Mouse (Mus musculus): Measurements from ENCODE around the gene 1600002K03Rik.
A peak's percentile ranks its signal among the peaks of the same experiment; 100 is the strongest.
"Not testable (repeated sequence)": the region's sequence is repeated elsewhere in the genome, so short reads cannot be mapped to it uniquely, and the experiment has no call there.

1600002K03Rik gene

DNA sequence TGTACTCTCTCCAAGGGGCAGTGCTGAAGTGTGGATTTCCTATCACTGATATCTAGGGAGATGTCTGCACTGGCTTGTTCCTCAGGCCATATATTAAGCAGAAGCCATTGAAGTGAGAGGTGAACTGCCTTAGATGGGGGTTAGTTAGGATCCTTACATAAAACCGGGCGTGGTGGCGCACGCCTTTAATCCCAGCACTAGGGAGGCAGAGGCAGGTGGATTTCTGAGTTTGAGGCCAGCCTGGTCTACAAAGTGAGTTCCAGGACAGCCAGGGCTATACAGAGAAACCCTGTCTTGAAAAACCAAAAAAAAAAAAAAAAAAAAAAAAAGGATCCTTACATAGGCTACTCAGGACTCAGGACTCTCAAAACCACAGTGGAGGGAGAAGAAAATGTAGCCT, 6.6 kb upstream of the 1600002K03Rik start:
- not testable (repeated sequence) for DNase-seq (ENCODE audit: low read depth, low spot score)

DNA sequence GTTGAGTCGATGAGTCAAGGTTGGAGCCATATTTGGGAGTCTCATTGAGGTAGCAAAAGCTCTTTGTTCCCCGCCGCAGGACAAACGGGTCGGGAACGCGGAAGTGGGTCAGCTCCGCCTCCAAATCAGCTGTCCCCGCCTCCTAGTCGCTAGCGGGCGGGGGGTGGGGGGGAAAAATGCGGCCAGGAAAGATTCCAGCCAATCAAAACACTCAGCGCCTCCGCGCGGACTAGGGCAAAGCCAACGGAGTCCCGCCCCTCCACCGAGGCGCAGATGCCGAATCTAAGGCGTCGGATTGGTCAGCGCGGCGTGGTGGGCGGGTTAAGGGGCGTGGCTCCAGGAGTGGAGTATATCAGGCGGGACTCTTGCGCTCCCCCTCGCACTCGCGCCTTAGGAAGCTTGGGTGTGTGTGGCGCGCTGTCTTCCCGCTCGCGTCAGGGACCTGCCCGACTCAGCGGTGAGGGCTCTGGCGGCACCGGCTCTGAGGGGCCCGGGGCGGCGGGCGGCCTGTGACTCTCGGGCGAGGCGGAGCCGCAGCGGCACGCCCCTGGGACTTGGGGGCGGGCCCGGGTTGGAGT, 5.2 kb upstream of the 1600002K03Rik start:
- DNase-seq (ENCODE audit: low read depth, low spot score): peak; percentile 99

DNA sequence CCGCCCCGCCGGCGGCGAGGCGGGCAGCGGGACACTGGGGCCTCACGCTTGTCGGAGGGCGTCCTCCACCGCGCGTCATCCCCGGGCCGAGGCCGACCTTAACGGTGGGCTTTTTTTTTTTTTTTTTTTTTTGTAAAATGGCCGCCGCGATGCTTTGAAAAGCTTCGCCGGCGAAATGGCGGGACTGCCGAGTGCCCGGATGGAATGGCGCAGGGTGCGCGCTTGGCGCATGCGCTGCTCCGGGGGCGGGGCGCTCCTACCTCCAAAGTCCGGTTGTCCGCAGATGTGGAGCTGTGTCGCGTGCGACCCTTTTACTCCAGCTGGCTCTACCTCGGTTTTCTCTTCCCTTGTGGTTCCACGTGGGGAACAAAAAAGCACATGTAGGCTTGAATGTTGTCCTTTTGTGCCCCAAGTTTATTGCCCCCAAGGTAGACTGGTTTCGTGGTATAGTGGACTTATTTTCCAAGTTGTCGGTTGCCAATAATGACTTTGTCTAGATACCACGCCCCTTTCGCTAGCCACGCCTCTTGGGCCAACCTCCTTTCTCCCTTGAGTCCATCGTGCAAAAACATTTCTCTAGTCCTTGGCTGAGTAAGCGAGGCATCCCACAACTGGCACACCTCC, 4.6 kb upstream of the 1600002K03Rik start:
- peak; percentile 90 for DNase-seq (ENCODE audit: low read depth, low spot score)

DNA sequence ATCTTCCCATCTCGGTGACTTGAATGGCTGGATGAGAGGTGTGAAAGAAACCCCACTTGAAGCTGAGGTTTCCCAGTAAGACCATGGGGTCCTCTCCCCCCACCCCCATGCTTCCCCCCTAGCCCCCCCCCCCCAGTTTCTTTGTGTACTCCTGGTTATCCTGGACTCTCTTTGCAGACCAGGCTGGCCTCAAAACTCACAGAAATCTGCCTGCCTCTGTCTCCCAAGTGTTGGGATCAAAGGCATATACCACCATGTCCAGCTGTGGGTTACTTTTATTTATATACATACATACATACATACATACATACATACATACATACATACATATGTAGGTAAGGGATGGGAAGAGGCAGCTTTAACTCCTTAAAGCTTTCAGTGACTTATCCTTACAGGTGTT, 3.7 kb upstream of the 1600002K03Rik start:
- no peak for DNase-seq (ENCODE audit: low read depth, low spot score)

DNA sequence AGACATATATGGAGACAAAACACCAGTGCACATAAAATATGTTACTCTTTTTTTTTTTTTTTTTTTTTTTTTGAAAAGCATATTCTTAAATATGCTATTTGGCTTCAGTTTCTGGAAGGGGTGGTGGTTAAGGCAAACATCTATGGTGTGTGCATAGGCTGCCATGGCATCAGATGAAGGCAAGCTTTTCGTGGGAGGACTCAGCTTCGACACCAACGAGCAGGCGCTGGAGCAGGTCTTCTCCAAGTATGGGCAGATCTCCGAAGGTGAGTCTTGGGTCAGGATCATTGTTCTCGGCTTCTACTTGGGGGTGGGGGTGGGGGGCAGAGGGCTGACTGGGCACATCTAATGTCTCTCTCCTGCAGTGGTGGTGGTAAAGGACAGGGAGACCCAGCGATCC, 3.1 kb upstream of the 1600002K03Rik start:
- DNase-seq (ENCODE audit: low read depth, low spot score): no peak

DNA sequence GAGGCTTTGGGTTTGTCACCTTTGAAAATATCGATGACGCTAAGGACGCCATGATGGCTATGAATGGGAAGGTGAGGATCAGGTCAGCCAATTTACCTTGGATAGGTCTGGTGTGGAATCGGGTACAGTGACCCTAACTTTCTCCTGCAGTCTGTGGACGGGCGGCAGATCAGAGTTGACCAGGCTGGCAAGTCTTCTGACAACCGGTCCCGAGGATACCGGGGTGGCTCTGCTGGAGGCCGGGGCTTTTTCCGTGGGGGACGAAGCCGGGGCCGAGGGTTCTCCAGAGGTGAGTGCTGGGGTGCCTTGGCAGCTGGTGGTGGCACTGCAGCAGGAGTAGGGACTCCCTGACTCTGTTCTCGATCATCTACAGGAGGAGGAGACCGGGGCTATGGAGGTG, 2.7 kb upstream of the 1600002K03Rik start:
- no peak for DNase-seq (ENCODE audit: low read depth, low spot score)

DNA sequence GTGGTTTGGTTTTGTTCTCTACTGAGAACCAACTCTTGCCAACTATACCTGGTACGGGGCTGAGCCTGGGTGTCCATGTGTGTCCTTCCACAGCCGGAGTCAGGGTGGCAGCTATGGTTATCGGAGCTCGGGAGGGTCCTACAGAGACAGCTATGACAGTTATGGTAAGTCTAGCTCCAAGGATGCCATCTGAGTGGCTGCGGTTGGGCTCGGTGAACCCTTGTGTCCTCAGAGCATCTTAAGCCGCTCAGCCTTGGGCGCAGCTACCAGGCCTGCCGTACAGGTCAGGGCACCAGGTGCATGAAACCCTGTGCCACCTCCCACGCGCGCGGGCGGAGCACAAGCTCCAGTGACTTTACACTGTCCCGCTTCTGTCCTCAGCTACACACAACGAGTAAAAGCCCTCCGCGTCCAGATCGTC, 2.1 kb upstream of the 1600002K03Rik start:
- DNase-seq (ENCODE audit: low read depth, low spot score): peak; percentile 17

DNA sequence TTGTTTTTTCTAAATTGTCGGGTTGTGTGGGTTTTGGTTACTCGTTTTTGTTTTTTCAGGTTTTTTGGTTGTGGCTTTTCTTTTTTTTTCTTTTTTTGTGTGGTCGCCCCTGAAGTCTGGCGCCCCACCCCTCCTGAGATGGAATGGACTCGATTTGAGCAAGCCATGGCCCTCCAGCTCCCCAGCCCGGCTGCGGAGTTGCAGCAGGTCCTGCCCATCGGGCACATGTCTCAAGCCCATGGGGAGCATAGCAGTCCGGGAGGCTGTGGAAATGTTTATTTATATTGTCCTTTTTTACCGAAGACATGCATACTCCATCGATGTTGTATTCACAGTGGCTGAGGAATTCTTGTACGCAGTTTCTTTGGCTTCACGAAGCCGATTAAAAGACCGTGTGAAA, 1.5 kb upstream of the 1600002K03Rik start:
- no peak for DNase-seq (ENCODE audit: low read depth, low spot score)

DNA sequence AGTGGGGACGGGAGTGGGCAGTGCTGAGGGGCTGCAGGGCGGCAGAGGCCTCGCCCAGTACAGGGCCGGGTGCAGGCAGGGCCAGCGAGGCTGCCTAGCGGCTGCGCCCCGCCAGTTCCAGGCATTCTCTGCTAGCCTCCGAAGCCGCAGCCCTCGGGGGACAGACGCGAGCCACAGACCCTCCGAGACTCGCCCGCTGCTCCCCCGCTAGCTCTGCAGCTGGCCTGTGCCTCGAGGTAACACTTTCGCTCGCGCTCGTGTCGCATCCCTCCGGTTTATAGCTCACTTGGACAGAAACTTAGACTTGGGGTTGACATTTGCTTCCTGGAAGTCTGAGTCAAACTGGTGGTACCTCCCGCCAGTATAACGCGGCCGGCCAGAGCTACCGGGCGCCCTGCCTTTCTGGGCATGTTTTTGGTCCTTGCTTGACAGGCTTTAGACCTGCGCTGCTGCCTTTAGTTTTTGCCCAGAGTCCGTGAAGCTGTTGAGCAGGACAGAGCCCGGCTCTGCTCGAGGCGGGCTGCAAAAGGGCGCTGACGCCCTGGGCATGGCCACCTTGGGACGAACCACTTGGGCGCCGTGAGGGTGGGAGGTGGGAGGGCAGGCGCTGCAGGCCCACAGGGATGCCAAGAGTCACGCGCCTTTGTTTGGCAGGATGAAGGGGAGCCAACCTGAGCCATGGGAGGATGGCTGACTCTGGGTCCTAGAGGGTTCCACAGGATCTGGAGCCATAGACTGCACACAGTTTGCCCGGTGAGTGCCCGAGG, 801 bp upstream of the 1600002K03Rik start:
- DNase-seq (ENCODE audit: low read depth, low spot score): peak; percentile 35

DNA sequence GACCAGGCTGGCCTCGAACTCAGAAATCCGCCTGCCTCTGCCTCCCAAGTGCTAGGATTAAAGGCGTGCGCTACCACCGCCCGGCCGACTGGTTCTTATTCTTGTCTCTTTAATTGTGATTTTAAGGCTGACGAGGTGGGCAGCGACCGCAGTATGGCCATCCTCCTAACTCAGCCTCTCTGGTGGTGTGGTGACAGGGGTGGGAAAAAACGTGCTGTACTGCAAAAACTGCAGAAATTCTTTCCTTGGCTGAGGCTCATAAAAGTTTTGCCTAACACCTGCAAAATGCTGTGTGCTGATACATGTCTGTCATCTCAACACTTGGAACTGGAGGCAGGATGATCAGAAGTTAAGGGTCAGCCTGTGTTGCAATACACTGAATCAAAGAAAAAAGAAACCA, 614 bp downstream of the 1600002K03Rik start:
- no peak for DNase-seq (ENCODE audit: low read depth, low spot score)

DNA sequence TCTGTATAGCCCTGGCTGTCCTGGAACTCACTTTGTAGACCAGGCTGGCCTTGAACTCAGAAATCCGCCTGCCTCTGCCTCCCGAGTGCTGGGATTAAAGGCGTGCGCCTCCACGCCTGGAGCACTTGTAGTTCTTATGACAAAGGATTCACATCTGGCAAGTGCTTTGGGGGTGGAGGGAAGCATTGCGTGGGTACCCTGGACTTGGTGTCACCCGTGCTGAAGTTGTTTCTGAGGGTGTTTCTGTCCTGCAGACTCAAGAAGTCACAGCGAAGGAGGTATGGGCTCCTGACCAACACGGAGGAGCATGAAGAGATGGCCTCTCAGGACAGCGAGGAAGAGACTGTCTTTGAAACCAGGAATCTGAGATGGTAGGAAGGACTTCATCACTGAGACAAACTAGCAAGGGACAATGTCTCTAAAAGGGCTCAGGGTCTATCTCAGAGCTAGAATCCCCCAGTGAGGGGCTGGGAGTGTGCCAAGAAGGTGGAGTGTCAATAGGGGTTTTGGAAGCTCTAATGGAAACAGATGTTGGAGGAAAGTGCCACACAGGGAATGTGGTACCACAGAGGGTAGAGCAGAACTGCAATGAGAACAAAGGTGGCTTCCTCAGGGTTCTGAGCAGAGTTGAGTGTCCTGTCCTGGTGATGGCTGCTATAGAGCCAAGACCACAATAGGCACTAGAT, 1.4 kb downstream of the 1600002K03Rik start:
- DNase-seq (ENCODE audit: low read depth, low spot score): no peak

DNA sequence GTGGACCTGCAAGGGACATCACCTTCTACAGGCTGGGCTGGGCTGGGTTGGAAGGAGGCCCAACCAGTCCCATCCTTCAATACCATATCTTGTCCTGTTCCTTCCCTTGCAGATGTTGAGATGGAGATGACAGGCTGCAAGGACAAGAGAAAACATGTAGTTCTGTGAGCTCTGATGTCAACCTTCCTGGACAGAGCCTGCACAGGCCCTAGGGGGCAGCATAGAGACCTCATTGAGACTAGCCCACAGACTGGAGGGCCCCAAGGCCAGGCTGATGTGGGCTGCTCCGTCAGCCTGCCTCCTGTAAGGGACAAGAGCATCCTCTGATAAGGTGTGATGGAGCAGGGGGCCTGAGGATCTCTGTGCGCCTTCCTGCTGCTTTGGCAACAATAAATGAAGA, 2.0 kb downstream of the 1600002K03Rik start:
- DNase-seq (ENCODE audit: low read depth, low spot score): peak; percentile 69

DNA sequence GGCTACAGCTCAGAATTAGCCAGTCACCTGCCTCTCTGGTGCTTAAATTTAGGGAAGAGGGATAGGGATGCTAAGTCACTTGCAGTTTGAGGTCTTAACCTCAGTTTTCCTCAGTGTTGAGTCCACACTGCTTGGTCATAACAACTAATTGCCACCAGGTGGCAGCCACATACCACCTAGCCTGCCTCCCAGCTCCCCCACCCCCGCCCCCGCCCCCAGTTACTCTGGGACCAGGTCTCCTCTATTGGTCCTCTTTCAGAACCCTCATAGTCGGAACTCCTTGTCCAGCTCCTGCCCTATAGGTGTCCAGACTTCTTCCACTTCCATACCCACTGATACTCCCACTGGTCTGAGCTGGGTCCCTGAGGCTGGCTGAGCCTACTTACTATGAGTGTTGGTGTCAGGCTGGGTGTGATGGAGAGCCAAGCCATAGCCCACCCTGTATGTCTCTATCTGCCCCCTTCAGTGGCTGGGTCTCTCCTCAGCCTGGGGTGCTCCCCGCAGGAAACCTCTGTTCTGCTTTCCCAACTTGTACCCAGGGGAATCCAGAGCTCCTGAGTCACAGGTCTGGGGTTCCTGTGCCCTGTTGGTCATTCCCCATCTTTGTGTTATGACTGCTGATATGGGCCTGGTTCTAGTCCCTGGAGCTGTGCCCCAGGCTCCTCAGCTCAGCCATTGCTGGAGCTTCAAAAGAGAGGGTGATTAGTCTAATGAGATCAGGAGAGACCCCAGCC, 3.0 kb downstream of the 1600002K03Rik start:
- peak; percentile 58 for DNase-seq (ENCODE audit: low read depth, low spot score)

DNA sequence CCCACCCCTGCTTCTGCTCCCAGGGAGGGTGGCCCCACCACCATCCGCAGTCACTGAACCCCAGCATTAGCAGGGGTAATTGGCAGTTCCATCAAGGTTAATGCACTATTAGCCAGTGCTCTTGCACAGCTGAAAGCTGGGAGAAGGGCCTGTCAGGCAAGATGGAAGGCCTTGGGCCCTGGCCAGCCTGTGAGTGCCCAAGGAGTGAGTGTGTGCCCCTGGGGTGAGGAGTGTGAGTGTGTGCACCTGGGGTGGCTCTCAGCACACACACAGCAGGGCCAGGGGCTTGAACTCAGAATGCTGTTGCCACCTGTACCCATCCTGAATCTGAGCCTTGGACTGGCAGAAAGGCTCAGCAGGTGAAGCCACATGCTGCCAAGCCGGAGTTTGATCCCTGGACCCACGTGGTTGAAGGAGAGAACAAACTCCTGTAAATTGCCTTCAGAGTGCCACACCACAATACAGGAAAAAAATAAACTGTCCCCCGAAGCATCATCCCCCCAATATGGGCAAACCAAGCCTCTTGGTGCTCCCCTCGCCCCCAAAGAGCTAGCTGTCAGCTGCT, 3.6 kb downstream of the 1600002K03Rik start:
- DNase-seq (ENCODE audit: low read depth, low spot score): no peak

DNA sequence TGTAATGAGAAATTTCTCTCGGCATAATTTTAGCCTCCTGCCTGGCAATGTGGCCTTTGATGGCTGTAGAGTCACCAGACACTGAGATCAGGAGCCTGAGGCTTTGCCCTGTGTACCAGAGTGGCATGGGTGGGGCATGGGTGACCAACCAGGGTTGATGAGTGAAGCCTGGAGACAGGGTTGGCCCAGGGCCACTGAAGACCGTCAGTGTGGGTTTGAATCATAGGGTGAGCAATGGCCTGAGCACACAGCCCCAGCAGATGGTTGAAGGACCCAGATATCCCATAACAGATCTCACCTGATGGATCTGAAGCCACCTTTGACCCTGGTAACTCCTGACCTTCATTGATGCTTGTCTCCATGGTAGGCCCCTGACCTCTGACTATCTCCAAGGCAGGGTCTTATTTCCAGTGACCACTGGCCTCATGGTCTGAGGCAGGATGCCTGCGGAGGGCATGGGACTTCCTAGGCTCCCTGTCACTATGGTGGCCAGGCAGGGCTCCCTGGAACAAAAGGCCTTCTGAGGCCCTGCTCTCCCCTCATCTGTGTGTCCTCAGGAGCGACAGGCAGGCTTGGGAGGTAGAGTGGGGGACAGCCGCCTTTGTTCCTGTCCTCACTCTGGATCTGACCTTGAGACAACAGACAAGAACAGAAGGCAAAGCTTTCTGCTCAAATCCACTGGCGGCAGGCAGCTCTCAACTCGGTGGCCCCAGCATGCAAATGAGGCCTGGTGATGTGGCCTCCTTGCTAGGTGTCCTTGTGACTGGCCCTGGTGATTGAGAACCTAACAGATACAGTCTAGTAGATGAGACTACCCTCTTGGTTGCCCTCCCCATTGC, 4.9 kb downstream of the 1600002K03Rik start:
- DNase-seq (ENCODE audit: low read depth, low spot score): no peak

DNA sequence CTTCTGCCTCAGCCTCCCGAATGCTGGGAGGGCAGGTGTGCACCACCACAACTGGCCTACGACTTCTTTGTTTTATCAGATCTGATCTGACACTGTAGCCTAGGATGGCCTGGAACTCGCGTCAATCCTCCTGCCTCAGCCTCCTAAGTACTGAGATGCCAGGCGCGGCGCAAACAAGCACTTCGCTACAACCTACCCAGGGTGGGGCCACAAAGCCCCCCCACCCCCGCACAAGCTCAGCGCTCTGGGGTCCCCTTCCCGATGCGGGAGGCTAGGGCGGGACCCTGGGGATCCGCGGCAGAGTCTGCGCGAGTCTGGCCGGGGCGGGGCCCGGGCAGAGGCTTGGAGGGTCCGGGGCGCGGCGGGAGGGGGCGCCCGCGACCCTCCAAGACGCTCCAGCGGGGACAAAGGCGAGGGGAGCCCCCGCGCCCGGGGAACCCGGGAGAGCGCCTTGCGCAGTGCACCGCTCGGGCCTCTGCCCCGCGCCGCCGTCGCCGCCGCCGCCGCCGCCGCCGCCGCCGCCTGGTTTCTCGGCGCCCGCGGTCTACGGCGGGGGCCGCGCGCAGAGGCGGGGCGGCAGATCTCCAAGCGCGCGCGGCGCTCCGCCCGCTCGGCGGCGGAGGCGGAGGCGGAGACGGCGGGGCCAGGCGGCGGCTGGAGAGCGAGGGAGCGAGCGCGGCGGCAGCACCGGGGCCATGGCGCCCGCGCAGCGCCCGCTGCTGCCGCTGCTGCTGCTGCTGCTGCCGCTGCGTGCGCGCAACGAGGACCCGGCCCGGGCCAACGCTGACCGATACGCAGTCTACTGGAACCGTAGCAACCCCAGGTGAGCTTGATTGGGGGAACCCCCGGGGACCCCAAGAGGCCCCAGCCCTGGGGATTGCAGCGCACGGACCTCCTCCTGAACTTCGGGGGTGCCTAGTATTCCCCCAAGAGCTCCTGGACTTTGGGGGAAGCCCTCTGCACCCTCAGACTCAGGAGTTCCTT, 6.6 kb downstream of the 1600002K03Rik start, which contains the start of gene Efna2:
Gene Efna2, plus strand, starts transcription at position 415 of the 984 bp plus-strand sequence.
- DNase-seq (ENCODE audit: low read depth, low spot score): peak; percentile 51

DNA sequence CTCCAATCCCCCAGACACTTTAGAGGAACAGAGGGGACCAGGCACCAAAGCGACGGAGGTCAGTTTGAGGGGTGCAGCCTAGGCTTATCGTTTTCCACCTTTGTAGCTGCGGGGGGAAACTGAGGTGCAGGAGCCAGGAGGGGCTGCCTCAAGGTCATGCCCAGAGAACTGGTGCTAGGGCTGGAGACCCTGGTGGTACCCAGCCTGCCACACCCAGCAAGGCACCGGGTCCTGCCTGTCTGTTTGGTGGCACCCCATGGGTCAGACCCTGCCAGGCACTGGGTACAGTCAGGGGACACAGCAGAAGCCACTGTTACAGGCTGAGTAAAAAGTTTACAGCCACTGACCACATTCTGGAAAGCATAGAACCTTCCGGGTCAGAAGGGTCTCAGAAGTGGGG, 7.5 kb downstream of the 1600002K03Rik start:
- DNase-seq (ENCODE audit: low read depth, low spot score): no peak

DNA sequence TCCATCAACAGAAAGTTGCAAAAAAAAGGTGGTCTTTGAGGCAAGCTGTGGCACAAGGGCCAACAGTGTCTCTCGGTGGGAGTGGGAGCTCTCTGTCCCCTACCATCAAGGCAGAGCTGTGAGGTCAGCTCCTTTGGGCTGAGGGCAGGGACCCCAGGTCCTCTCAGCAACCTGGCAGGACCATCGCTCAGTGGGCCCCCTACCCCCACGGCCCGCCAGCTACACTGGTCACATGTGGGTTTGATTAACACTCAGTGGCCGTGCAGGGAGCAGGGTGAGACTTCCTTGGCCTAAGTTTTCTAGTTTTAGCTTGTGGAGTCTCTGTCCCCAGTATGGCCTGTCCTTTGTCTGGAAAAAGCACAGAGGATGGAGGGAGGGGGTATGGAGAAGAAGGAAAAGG, 8.1 kb downstream of the 1600002K03Rik start:
- DNase-seq (ENCODE audit: low read depth, low spot score): no peak

DNA sequence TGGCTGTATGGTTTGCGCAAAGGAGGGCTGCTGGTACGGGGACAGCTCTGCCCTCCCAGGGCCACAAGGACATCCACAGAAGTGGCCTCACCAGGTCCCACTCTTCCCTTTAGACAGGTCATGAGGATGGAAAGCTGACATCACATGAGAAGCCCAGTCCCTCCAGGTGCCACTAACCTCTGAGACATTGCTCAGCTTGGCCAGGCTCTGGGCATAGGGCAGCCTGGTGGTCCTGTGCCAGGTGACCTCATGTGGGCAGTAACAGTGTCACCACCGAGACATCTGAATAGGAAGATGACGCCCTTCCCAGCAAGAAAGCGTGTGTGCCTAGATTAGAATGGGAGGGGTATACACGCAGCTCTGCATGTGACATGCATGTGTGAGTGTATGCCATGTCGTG, 9.8 kb downstream of the 1600002K03Rik start:
- no peak for DNase-seq (ENCODE audit: low read depth, low spot score)
